Mouse (Mus musculus): ENCODE measurements at regions not wholly inside any gene's neighbourhood (a gene's known extent, or its start where the extent isn't known, plus 50 kb on each side); places are given as distances from the start of the nearest gene placed in this dataset.
A peak's percentile ranks its signal among the peaks of the same experiment; 100 is the strongest.

GRCm38 (mm10) chr2:131436149-131436548, 55.1 kb upstream of the Smox start:
- DNase-seq = no peak

GRCm38 (mm10) chr2:131430474-131430873, 60.8 kb upstream of the Smox start:
- no peak for DNase-seq

GRCm38 (mm10) chr2:131428089-131428488, 63.2 kb upstream of the Smox start:
- no peak for DNase-seq

GRCm38 (mm10) chr2:131426941-131427340, 64.4 kb upstream of the Smox start:
- DNase-seq = no peak

- DNase-seq = no peak
These were observed 67.5 kb upstream of the Smox start for GRCm38 (mm10) chr2:131423616-131424320.

GRCm38 (mm10) chr2:131422907-131423445, 68.3 kb upstream of the Smox start:
- DNase-seq = peak; percentile 77

- DNase-seq = no peak
These were observed 65.4 kb upstream of the Rnf24 start for GRCm38 (mm10) chr2:131418130-131418529.

GRCm38 (mm10) chr2:131417472-131417871, 64.8 kb upstream of the Rnf24 start:
- no peak for DNase-seq

GRCm38 (mm10) chr2:131416482-131416881, 63.8 kb upstream of the Rnf24 start:
- peak; percentile 70 for DNase-seq

- no peak for DNase-seq
These were observed 58.3 kb upstream of the Rnf24 start for GRCm38 (mm10) chr2:131410906-131411520.

GRCm38 (mm10) chr2:131407337-131407736, 54.6 kb upstream of the Rnf24 start:
- no peak for DNase-seq

GRCm38 (mm10) chr2:131404218-131404555, 51.5 kb upstream of the Rnf24 start:
- no peak for DNase-seq

- no peak for DNase-seq
These were observed 51.0 kb upstream of the Rnf24 start for GRCm38 (mm10) chr2:131403543-131404217.

Data from thymus, postnatal 14 days (tissue).